Comparison of ENCODE assay signal across 9 mouse cellular contexts in genomic region chr7:136406258-136407100, GRCm38 (mm10).
DNase-seq lines count a peak whose midpoint lies in the region; ATAC-seq lines count a peak whose summit lies in the region.
"Had no signal": no experiment of that assay in that cellular context is flagged by ENCODE, and none has a peak within 500 bp of the region (broad histone marks: within the 10 kb centered on the region; RNA-seq: fewer than 3 reads in every experiment).

No protein-coding gene starts in this region.

- no peaks in the 10 kb centered on the region for H3K36me3 ChIP-seq in heart, embryonic 13.5 days

- no peaks in the 10 kb centered on the region for H3K9me3 ChIP-seq in heart, embryonic 13.5 days

- H3K27ac ChIP-seq in heart, embryonic 13.5 days (replicated peaks): no peak overlapping the region
- H3K27ac ChIP-seq: liver, embryonic 14.5 days had no signal

- DNase-seq in NIH3T3 (ENCODE audit: low read depth): peak; percentile 3
- peak; percentile 74 for DNase-seq in embryo, embryonic 11 days
- DNase-seq in kidney, postnatal 36 days: peak; percentile 80 to 86
- DNase-seq in layer of hippocampus, postnatal 14 days (ENCODE audit: low spot score in 2 of 2): no peak
- DNase-seq in retina, embryonic 14.5 days (ENCODE audit: low spot score): no peak
- no peak for DNase-seq in left cerebral cortex, postnatal 10 days (ENCODE audit: extremely low spot score in 1 of 2, low spot score in 2 of 2)
- no peak for DNase-seq in frontal cortex, adult 2 months (ENCODE audit: extremely low spot score in 1 of 2, low spot score in 1 of 2)

- no peak for ATAC-seq in heart, embryonic 13.5 days (ENCODE audit: extremely low read depth, insufficient number of reproducible peaks, low FRiP score, low TSS enrichment)

- peaks cover 11% of the 10 kb centered on the region for H3K4me1 ChIP-seq in heart, embryonic 13.5 days

- no peak overlapping the region for H3K9ac ChIP-seq in heart, embryonic 13.5 days
- H3K9ac ChIP-seq: liver, embryonic 14.5 days had no signal

- no peak overlapping the region for H3K4me3 ChIP-seq in heart, embryonic 13.5 days

- H3K27me3 ChIP-seq in heart, embryonic 13.5 days (replicated peaks): peaks cover 6% of the 10 kb centered on the region; the same call in 1 of the 2 replicates

- intact Hi-C loops in left cerebral cortex, postnatal 10 days (cut with DNase I): no loop called here

- H3K4me2 ChIP-seq in heart, embryonic 13.5 days: peak overlapping the region; percentile 36

- WGBS in heart, embryonic 13.5 days: 60% methylated on average over 20 of the region's 20 CpGs

Comparison
In these comparisons a context has a peak if more than half of its experiments do, and no peak if none do; other contexts are left out.
1. DNase-seq: peak in NIH3T3 (single experiment), embryo, embryonic 11 days (single experiment) and kidney, postnatal 36 days (2 of 2); none in layer of hippocampus, postnatal 14 days (0 of 2), retina, embryonic 14.5 days (single experiment), left cerebral cortex, postnatal 10 days (0 of 2) and frontal cortex, adult 2 months (0 of 2).